Mouse (Mus musculus) heart, adult 2 months (tissue): ENCODE results near the gene Ankrd34b.

Experiments
- CTCF ChIP-seq: fragments of 200-600 bp; IDR thresholded peaks from 2 replicates; pipeline ENCODE4 v1.8.1; 2022; ENCODE audit warnings: antibody characterized with exemption, mild to moderate bottlenecking, moderate library complexity
- EP300 ChIP-seq: fragments of 200-500 bp; IDR thresholded peaks from 2 replicates; pipeline ENCODE4 v1.6.1; 2011; ENCODE audit warnings: low read depth, low read length, control low read depth; ENCODE audit not compliant: insufficient read depth
- POLR2A ChIP-seq: fragments of 200-500 bp; IDR thresholded peaks from 2 replicates; pipeline ENCODE4 v1.6.1; 2011; ENCODE audit warnings: mild to moderate bottlenecking, low read depth, low read length, control low read depth; ENCODE audit not compliant: insufficient read depth

GRCm38 (mm10) chr13:92470151-92470550 is 44.5 kb downstream of the Ankrd34b start:
- TF ChIP-seq EP300 (no peak), POLR2A (no peak), CTCF (no peak)
